Mouse (Mus musculus): Measurements from ENCODE around the gene Mto1. TPM values are rescaled to one million over a fixed set of nuclear protein-coding genes. Genes with fewer than 3 reads are reported as not detected.
"Not testable (repeated sequence)": the region's sequence is repeated elsewhere in the genome, so short reads cannot be mapped to it uniquely, and the experiment has no call there.

The Mto1 gene
- total RNA-seq, 2 experiments from 2014 or later = 24.6 to 27.3 TPM

GRCm38 (mm10) chr9:78511705-78512104 is 63.7 kb downstream of the Mto1 start:
- no peak for TF ChIP-seq CTCF (IDR thresholded peaks at IDR 0.05)
- intact Hi-C loops (cut with DNase I) = no loop called here
- no peak for DNase-seq (ENCODE audit: extremely low spot score in 1 of 2, low spot score in 2 of 2)
- H3K4me3 ChIP-seq = no peak overlapping the region
- no peak overlapping the region for H3K27ac ChIP-seq

GRCm38 (mm10) chr9:78513776-78514500 is 65.9 kb downstream of the Mto1 start:
- intact Hi-C loops (cut with DNase I) = no loop called here
- Histone ChIP-seq H3K27ac (no peak overlapping the region), H3K4me3 (no peak overlapping the region)
- DNase-seq (ENCODE audit: extremely low spot score in 1 of 2, low spot score in 2 of 2) = no peak
- no peak for TF ChIP-seq CTCF (IDR thresholded peaks at IDR 0.05)

- Histone ChIP-seq H3K4me3 (no peak overlapping the region), H3K27ac (no peak overlapping the region)
- no peak for DNase-seq (ENCODE audit: extremely low spot score in 1 of 2, low spot score in 2 of 2)
- intact Hi-C loops (cut with DNase I) = no loop called here
- no peak for TF ChIP-seq CTCF (IDR thresholded peaks at IDR 0.05)
These were observed 66.7 kb downstream of the Mto1 start for GRCm38 (mm10) chr9:78514681-78515080.

- intact Hi-C loops (cut with DNase I) = no loop called here
- DNase-seq (ENCODE audit: extremely low spot score in 1 of 2, low spot score in 2 of 2) = no peak
- Histone ChIP-seq H3K4me3 (no peak overlapping the region), H3K27ac (no peak overlapping the region)
- no peak for TF ChIP-seq CTCF (IDR thresholded peaks at IDR 0.05)
These were observed 68.1 kb downstream of the Mto1 start for GRCm38 (mm10) chr9:78516125-78516524.

GRCm38 (mm10) chr9:78517237-78517636 is 69.2 kb downstream of the Mto1 start:
- intact Hi-C loops (cut with DNase I); H3K4me3 ChIP-seq; H3K27ac ChIP-seq; DNase-seq (ENCODE audit: extremely low spot score in 1 of 2, low spot score in 2 of 2): not testable (repeated sequence)

GRCm38 (mm10) chr9:78520127-78520779 is 72.2 kb downstream of the Mto1 start:
- no peak for TF ChIP-seq CTCF (IDR thresholded peaks at IDR 0.05)
- Histone ChIP-seq H3K27ac (no peak overlapping the region), H3K4me3 (peak overlapping the region; percentile 41)
- no peak for DNase-seq (ENCODE audit: extremely low spot score in 1 of 2, low spot score in 2 of 2)
- intact Hi-C loops (cut with DNase I) = no loop called here

- TF ChIP-seq CTCF (IDR thresholded peaks at IDR 0.05) = no peak
- intact Hi-C loops (cut with DNase I) = no loop called here
- Histone ChIP-seq H3K27ac (no peak overlapping the region), H3K4me3 (peak overlapping the region; percentile 41)
- peak; percentile 21 to 29 for DNase-seq (ENCODE audit: extremely low spot score in 1 of 2, low spot score in 2 of 2)
These were observed 73.0 kb downstream of the Mto1 start for GRCm38 (mm10) chr9:78520780-78521601.

GRCm38 (mm10) chr9:78521689-78522088 is 73.7 kb downstream of the Mto1 start:
- H3K27ac ChIP-seq = no peak overlapping the region

More at GRCm38 (mm10) chr9:78521689-78522088, 73.7 kb downstream of the Mto1 start:
- peak; percentile 53 for TF ChIP-seq CTCF (IDR thresholded peaks at IDR 0.05)
- DNase-seq (ENCODE audit: extremely low spot score in 1 of 2, low spot score in 2 of 2) = no peak
- intact Hi-C loops (cut with DNase I) = no loop called here
- peak overlapping the region; percentile 41 for H3K4me3 ChIP-seq

Small RNA genes lying within 50 kb of the gene (microRNA-seq; reads per million reads assigned to microRNA genes)
- gene Gm26377 = 0 reads per million in 2 experiments

Other genes starting within 250 kb of the Mto1 start
- gene Gsta1, start 217.6 kb upstream of the Mto1 start, total RNA-seq (2021) = not detected
- gene Gm3776, start 191.1 kb upstream of the Mto1 start, total RNA-seq (2021) = not detected
- gene Gm10639, start 158.3 kb upstream of the Mto1 start, total RNA-seq (2021) = not detected
- gene Omt2a, start 133.4 kb upstream of the Mto1 start, total RNA-seq (2021) = not detected
- gene Omt2b, start 120.6 kb upstream of the Mto1 start, total RNA-seq (2021) = not detected
- not detected for gene Gsta2, start 92.4 kb upstream of the Mto1 start, total RNA-seq (2021)
- gene Dppa5a, start 80.0 kb upstream of the Mto1 start, total RNA-seq (2021) = not detected
- gene Ooep, start 69.5 kb upstream of the Mto1 start, total RNA-seq (2021) = not detected
- gene Ddx43, start 52.4 kb upstream of the Mto1 start, total RNA-seq (2021) = under 1 TPM in 1 of 2 experiments, not detected in 1; 0.16 TPM
- gene Cgas, start 5.0 kb upstream of the Mto1 start, total RNA-seq (2021) = under 1 TPM; 0.35 to 0.52 TPM
- under 1 TPM; 0.63 to 0.65 TPM for gene Gm17324, start 578 bp downstream of the Mto1 start, total RNA-seq (2021)
- 1,000 to 10,000 TPM; 2,077 to 2,174 TPM for gene Eef1a1, start 40.9 kb downstream of the Mto1 start, total RNA-seq (2021)
- 10 to 100 TPM; 16.1 to 17.3 TPM for gene Slc17a5, start 139.8 kb downstream of the Mto1 start, total RNA-seq (2021)
- gene Cd109, start 167.3 kb downstream of the Mto1 start, total RNA-seq (2021) = under 1 TPM; 0.47 to 0.93 TPM

Measured in left cerebral cortex, adult 2 months (tissue).